Mouse (Mus musculus): ENCODE results near the gene Sp100.

Gene Sp100

DNA sequence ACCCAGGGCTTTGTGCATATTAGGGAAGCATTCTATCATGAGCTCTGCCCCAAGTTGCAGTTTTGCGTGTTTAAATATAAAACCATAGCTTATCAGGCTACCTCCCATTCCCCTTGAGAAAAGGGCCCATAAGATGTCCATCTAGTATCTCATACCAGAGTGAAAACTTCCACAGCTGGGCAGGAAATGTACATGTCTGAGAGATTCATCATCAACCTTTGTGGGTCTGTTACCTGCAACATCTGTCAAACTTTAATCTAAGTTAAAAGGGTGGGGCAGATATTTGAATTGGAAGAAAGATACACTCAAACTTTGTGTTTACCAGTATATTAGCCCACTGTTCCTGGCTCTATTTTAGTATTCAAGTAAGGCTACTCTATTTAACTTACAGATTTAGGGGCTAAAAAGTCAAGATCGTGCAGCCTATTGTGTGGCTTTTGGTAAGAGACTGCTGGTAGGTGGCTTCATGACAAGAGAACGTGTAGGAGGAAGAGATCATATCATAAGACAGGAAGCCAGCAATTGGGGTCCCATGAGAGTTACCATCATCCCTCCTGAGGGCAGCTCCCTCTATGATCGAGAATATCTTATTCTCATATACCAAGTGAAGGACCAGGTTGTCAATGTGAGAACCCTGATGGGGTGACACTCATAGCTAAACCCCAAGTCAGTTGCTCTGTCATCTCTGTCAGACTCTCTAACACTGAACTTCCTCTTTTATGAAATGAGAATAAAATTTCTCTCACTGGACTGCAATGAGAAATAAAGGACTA is 48.1 kb downstream of the Sp100 start:
- POLR2A ChIA-PET, result no interaction called here
- CTCF ChIA-PET, result interaction anchor here in 1 of 4 experiments (0.7 kb wide), 1 partner anchor 1544 kb away, joined by 3 read pairs; no protein-coding TSS in a partner anchor

DNA sequence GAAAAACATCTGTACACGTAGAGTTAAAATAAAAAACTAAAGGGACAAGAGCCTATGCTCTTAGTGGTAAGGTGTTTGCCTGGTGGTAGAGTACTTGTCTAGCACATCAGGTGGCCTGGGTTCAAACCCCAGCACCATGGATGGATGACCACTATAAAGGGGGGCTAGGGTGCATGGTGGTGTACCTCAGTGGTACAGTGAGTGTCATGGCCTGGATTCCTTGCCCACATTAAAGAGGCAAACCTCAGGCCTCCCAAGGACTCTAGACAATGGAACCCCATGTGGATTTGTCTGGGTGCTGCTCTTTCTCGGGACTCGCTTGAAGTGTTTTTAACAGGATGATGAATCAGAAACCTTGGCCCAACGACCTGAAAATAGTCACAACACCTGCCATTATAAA is 52.7 kb downstream of the Sp100 start:
- CTCF ChIA-PET, result no interaction called here
- POLR2A ChIA-PET, result no interaction called here

DNA sequence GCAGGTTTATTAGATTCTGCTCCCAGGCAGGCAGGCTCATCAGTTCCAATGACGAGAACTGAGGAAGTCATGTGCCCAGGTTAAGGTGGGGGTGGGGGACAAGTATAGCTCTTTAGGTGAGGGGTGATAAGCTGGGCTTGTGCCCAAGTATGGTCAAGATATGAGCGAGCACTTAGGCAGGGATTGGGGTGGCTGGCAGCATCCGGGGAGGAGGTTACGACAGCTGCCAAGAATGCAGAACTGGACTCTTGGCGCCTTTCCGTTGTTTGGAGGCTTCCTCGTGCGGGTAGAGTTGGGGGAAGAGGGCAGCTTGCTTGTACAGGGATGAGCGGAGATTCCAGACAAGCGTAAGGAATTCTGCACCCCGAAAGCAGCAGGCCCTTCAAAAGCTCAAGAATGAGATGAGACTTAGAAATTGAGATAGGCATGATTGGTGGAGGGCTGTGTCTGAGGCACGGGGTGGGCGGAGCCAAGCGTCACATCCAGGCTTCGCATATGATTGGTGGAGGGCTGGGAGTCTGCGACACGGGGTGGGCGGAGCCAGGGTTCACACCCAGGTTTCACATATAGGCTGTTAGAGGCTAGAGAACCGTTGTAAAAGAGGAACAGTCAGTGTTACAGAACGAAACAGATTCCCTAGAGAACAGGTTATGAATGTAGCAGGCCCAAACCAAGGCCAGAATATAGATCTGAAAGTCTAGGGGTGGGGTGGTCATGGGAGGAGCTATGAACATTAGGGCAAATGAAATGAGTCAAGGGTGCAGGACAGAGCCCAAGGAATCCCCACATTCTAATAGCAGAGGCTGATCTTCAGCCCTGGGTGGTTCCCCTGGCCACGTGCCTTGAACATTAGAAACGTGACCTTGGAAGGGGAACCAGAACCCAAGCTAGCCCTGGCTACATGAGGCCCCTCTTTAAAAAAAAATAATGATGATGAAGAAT is 53.7 kb downstream of the Sp100 start:
- CTCF ChIA-PET, result no interaction called here
- POLR2A ChIA-PET, result no interaction called here

DNA sequence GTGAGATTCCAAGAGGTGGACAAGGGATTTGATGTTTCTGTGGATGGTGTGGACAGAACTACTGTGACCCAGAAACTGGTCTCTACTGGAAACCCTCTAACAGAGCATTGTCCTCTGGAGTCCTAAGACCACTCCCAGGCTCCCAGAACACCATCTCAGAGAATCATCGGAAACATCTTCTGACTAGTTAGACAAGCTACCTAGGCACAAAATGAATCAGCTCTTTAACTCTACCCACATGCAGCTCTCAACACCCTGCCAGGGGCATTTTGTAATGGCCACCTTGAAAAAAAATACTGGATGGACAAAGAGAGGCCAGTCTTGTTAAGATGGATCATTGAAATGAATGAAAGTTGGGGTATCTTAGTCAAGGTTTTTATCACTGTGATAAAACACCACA is 55.8 kb downstream of the Sp100 start:
- ChIA-PET POLR2A (no interaction called here), CTCF (no interaction called here)

DNA sequence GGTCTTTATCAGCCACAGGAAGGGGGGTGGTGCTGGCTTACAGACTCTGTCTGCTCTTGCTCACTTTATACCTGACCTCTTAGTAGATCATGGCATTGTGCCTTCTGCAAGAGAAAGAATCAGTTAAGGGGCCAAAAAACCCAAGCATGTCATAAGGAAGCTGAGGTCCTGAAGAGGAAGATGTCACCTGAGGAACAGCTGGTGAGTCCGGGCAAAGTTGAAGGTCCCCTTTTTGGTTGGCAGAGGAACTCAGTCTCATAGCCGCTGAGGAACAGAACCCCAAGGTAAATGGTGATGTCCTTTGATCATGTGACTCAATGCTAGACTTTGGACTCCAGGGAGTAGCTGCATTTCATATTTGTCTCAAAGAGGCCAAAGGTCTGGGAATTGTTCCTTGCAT is 57.0 kb downstream of the Sp100 start:
- ChIA-PET POLR2A (no interaction called here), CTCF (no interaction called here)

DNA sequence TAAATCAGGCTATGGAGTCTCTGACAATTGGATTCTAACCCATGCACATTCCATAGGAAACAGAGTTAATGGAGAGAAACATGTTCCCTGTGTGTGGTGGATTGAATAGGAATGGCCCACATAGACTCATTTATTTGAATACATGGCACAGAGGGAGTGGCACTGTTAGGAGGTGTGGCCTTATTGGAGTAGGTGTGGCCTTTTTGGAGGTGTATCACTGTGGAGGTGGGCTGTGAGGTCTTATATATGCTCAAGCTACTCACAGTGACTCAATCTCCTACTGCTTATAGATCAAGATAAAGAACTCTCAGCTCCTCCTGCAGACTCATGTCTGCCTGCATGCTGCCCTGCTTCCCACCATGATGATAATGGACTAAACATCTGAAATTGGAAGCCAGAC is 64.7 kb downstream of the Sp100 start:
- POLR2A ChIA-PET, result no interaction called here
- CTCF ChIA-PET, result no interaction called here

DNA sequence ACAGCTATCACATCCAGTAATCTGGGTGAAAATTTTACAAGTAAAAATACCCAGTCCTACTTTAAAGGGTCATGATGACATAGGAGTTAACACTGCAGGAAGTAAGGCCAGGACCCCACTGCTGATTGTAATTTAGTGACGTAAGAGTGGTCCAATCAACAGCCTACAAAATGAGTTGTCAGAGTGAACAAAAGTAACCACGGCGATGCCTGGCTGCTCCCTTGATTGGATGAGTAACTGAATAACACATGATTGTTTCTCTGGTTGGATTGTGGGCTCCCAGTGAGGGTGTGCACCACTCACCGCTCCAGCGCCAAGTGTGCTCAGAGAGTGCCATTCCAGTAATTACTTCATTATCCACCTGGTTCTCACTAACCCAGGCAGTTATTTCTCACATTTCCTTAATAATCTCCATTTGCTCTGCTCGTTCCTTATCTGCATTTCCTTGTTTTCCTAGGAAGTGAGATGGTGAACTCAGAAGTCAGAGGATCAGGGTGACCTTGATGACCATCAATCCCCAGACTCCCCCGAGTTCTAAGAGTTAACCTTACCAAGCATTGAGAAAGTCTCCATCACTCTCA is 66.7 kb downstream of the Sp100 start:
- CTCF ChIA-PET, result no interaction called here
- POLR2A ChIA-PET, result no interaction called here

DNA sequence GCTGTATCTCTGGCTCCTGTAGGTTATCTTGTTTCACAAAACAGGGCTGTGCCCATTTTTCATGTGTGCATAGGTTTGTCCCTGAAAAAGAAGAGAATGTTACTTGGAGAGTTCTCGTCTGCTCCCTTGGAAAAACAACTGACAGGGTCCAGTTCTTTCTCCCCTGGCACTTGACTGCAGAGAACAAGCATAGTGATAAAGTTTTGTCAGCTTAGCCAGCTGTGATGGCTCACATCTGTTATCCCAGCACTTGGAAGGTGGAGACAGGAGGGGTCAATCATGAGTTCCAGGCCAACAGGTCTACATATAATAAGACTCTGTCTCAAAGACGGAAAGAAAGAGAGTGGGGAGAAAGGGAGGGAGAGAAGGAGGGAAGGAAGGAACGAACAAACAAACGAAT is 69.3 kb downstream of the Sp100 start:
- POLR2A ChIA-PET, result no interaction called here
- CTCF ChIA-PET, result interaction anchor here in 1 of 4 experiments (0.7 kb wide), 1 partner anchor 1758 kb away, joined by 3 read pairs; no protein-coding TSS in a partner anchor

DNA sequence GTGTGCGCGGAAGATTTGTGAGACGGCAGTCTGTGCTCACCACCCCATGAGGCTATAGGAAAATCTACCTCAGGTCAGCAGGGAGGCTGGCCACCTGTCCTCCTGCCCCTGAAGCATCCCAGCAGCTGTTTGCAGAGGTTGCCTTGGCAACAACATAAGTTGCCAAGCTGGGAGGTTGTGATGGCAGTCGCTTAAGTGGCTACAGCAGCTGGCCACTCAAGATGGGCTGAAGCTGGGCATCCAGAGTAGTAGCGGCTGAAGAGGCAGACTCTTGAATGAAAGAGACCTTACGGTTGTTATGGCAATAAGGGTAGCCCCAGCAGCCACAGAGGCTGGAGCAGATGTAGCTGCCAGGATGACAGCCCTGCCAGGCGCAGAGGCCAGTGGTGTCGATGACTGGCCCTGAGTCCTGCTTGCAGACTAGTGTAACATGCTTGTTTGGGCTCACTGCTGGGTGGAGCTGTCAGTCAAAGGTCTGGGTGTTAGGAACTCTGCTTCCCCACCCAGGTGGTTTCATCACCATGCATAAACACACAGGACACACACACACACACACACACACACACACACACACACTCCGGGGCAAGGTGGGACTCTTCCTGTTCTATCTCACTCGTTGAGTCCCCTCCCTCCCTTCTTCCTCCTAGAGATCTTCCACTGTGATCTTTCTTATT is 70.6 kb downstream of the Sp100 start:
- CTCF ChIA-PET, result interaction anchor here in 1 of 4 experiments (0.9 kb wide), 1 partner anchor 16 kb away, joined by 3 read pairs; no protein-coding TSS in a partner anchor

DNA sequence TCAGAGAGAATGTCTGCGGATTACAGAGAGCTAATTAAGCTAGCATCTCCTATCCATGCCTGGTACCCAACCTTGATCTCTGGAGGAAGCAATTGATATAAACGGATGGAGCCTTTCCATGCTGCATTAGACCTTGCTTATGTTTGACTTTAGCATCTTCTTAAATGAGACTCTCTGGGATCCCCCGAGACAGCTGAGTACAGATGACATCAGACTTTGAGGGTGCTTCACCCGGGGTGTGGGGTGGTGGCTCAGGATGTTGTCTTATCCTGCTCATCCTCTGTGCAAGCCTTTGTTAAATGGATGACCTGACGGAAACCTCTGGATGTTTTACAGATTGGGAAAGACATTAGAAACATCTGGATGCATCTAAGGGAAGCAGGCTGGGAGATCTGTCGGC is 80.7 kb downstream of the Sp100 start:
- ChIA-PET POLR2A (no interaction called here), CTCF (no interaction called here)

More for the DNA sequence above, 70.6 kb downstream of the Sp100 start:
- POLR2A ChIA-PET, result no interaction called here

DNA sequence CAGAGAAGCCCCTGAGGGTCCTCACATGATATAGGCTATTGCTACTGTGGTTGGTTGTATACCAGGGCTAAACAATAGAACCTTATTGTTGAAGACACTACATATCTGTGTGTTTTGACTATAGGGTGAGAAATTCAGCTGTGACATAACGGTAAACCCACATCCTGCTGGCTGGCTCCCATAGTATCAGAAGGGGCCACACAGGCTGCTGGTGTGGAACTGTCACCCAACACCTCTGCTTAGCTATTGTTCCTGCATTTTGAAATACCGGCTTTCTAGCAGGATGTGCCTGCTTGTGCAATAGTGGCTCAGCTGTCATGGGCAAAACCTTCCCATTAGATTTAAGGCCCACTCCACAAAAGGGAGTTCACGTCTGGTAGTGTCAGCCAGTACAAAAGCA is 82.8 kb downstream of the Sp100 start:
- CTCF ChIA-PET, result no interaction called here
- POLR2A ChIA-PET, result no interaction called here

DNA sequence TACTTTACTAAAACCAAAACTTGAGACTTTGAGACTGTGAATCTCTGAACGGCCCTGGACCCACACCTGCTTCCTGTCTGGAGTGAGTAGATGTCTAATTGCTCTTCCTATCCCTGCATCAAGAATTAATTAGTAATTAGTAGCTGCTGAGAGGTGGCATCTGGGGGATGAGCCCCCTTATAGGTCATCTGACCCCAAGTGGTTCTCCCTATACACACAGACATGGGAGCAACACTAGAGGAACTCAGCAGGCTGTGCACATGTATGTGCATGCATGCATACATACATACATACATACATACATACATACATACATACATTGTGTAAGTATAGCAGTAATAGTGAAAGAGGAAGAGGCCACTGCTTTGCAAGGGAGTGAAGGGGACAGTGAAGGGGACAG is 84.7 kb downstream of the Sp100 start:
- ChIA-PET POLR2A (interaction anchor here in 2 of 4 experiments (0.6 to 1.1 kb wide), 2 partner anchors 10 to 839 kb away, joined by 3 read pairs; no protein-coding TSS in a partner anchor), CTCF (no interaction called here)

DNA sequence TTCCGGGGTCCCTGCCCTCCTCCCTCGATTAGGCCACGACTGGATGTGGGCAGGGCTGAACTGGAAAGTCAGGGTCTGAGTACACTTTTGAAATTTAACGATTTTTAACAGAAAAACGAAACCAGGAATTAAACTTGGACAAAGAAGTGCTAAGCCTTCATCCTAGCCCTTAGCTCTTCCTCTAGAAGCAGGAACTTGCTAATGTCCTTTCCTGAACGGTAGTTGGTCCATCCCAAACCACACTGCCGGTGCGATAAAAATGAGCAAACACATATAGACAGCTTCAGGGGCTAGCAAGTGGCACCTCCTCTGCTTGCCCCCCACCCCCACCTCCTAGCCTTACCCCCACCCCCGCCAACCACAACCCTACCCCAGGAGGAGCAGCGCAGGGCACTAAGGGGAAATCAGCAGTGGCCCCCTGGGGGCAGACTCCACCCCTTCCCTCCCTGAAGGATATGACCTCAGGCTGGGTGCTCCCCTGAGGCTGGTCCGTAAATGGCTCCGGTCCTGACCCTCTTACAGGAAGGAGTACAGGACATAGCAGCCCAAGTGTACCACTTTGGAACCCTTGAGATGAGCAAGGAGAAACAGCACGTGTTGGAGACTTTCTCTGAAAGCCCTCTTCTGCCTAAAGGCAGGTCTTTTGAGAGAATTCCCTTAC is 85.8 kb downstream of the Sp100 start:
- CTCF ChIA-PET, result interaction anchor here in 2 of 4 experiments (1.2 to 1.7 kb wide), 3 partner anchors 10 to 17 kb away, joined by 3 read pairs; no protein-coding TSS in a partner anchor

DNA sequence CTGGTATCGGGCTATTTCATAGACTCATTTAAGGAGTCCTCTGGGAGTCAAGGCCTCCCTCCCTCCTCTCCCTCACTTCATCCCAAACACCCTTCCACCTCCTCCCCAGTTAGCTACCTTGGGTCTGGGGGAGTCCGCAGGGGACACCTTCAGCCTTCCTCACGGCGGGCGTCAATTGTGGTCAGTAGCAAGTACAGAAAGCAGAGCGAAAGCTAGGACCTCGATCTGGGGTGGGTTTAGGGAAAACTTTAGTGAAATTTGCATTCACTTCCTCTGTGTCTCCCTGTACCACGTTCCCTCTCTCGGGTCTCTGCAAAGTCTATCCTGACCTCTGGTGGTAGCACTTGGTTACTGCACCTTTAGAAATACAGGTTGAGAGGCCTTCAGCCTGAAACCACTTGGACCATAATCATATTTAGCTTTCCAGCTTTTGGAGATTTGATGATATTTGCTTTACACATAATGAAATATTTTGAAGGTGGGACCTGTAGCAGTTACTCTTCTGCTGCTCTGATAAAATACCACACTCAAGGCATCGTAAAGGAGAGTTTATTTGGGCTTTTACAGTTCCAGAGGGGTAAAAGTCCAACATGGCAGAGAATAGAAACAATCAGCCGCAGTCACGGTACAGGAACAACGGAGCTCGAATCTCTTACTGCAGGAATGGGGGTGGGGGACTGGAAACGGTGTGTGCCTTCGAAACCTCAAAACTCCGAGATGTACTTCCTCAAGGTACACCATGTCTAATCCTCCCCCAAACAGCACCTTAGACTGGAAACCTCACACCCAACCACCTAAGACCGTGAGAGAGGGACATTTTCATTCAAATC is 86.8 kb downstream of the Sp100 start:
- POLR2A ChIA-PET, result interaction anchor here in 3 of 4 experiments (0.6 to 1.3 kb wide), 3 partner anchors 12 to 57 kb away, joined by 3 to 6 read pairs (median 3); partner anchors contain the start of gene Cab39 (in 1 of the 3)
- CTCF ChIA-PET, result interaction anchor here in 2 of 4 experiments (0.8 to 1.7 kb wide), 4 partner anchors 9 to 16 kb away, joined by 3 read pairs; no protein-coding TSS in a partner anchor

More for the DNA sequence above, 85.8 kb downstream of the Sp100 start:
- POLR2A ChIA-PET, result interaction anchor here in 3 of 4 experiments (0.6 to 1.3 kb wide), 7 partner anchors 11 to 58 kb away, joined by 3 to 6 read pairs (median 3); partner anchors contain the start of gene Cab39 (in 2 of the 3)

DNA sequence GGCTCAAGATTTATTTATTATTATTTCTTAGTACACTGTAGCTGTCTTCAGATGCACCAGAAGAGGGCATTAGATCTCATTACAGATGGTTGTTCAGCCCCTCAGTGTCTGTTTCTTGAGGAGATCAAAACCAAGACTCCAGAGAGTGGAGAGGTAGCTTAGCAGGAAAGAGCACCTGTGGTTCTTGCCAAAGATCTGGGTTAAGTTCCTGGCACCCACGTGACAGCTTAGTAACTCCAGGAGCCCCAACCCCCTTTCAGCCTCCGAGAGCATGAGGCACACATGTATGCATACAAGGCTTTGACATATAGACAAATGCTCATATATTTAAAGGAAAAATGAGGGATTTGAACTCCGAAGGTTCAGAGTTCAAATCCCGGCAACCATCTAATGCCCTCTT is 89.2 kb downstream of the Sp100 start:
- CTCF ChIA-PET, result no interaction called here
- POLR2A ChIA-PET, result interaction anchor here in 1 of 4 experiments (0.6 kb wide), 1 partner anchor 30 kb away, joined by 8 read pairs; no protein-coding TSS in a partner anchor

DNA sequence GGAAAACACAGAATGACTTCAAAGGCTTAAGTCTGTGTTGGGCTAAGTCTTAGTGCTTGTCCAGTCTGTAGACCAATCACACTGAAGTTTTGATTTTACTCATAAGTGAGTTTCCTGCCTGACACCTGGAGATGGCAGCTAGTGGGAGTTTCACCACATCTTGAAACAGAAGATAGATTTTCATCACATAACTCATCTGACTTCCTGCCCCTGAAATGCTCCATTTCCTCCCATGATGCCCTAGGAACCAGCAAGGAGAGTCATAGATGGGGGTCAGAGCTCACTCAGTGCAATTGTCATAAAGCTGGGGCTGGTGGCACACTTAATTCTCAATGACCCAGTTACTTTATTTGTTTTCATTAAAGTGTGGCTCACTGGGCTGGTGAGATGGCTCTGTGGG is 90.0 kb downstream of the Sp100 start:
- POLR2A ChIA-PET, result no interaction called here
- CTCF ChIA-PET, result no interaction called here

DNA sequence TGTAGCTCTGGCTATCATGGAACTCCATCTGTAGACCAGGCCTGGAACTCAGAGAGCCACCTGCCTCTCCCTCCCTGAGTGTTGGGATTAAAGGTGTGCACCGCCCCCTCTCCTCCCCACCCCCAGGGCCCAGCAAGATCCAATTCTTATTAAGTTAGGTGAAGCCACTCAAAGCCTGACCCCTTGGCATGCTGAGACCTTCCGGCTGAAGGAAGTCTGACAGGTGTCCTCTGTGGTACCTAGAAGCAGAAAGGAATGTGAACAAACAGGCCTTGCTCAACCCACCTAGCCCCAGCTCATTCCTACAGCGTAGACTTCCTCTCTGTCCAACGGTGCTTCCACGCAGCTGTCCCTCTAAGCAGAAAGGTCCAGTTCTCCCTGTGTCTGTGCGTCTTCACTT is 91.1 kb downstream of the Sp100 start:
- POLR2A ChIA-PET, result interaction anchor here in 1 of 4 experiments (0.8 kb wide), 1 partner anchor 16 kb away, joined by 3 read pairs; no protein-coding TSS in a partner anchor
- CTCF ChIA-PET, result interaction anchor here in 1 of 4 experiments (0.8 kb wide), 1 partner anchor 52 kb away, joined by 3 read pairs; the partner anchor contains the start of gene Cab39

DNA sequence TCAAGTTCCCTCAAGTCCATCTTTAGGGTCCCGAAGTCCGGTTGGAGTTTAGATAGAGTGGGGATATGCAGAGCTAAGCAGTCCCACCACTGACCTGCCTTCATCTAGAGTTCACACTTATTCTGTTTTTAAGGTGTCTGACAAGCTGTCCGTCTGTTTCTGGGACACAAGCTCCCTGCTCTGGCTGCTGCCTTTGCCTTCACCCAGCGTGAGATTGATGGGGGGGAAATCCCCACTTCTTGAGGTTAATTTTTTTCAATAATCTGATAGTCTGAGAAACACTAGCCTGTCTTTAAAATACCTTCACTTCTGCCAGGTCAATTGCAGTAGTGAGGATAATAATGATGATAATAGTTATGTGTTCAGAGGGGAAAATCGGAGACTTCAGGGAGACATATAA is 92.5 kb downstream of the Sp100 start:
- ChIA-PET POLR2A (interaction anchor here in 1 of 4 experiments (2.1 kb wide), 1 partner anchor 10 kb away, joined by 6 read pairs; no protein-coding TSS in a partner anchor), CTCF (interaction anchor here in 1 of 4 experiments (0.8 kb wide), 1 partner anchor 51 kb away, joined by 3 read pairs; the partner anchor contains the start of gene Cab39)

All from embryonic stem cell, embryonic (primary cell).